In the genomic region with DNA sequence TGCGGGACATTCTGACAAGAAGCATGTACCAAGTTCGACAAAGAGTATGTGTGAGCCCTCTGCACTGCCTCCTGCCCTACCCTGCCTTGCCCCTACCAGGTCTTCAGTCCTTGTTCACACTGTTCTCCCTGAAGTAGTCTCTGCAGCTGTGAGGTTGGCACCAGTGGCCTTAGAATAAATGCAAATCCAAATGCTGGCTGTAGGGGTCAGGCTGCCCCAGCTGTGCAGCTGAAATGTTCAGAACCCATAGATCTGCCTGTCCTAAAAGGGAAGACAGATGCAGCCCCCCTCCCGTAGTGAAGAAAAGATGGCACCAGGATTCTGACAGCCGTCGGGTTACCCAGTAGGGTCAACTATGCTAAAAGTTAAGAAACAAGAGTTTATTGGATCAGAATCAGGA, we compare ENCODE assay signal across 12 mouse cellular contexts. TPM values are rescaled to one million over a fixed set of nuclear protein-coding genes. Genes with fewer than 3 reads are reported as not detected.
DNase-seq lines count a peak whose midpoint lies in the region; ATAC-seq and TF ChIP-seq lines count a peak whose summit lies in the region.
"Had no signal": no experiment of that assay in that cellular context is flagged by ENCODE, and none has a peak within 500 bp of the region (broad histone marks: within the 10 kb centered on the region; RNA-seq: fewer than 3 reads in every experiment).

No protein-coding gene starts in this region.

- H3K27me3 ChIP-seq in hindbrain, embryonic 11.5 days (ENCODE audit: control insufficient read depth, insufficient read depth, low read length): no peaks in the 10 kb centered on the region
- no peaks in the 10 kb centered on the region for H3K27me3 ChIP-seq in hindbrain, embryonic 14.5 days (ENCODE audit: control insufficient read depth, insufficient read depth, low read length)
- no peaks in the 10 kb centered on the region for H3K27me3 ChIP-seq in thymus, adult 2 months (ENCODE audit: control insufficient read depth, insufficient read depth, low read length)
- H3K27me3 ChIP-seq in stomach, embryonic 16.5 days (ENCODE audit: control insufficient read depth, insufficient read depth, low read length): no peaks in the 10 kb centered on the region
- H3K27me3 ChIP-seq: heart, embryonic 15.5 days had no signal

- H3K4me3 ChIP-seq in hindbrain, embryonic 11.5 days (ENCODE audit: low read depth, low read length): no peak overlapping the region
- no peak overlapping the region for H3K4me3 ChIP-seq in hindbrain, embryonic 14.5 days (replicated peaks; ENCODE audit: low read length)
- H3K4me3 ChIP-seq in thymus, adult 2 months (ENCODE audit: control insufficient read depth, insufficient read depth, low read length): no peak overlapping the region
- no peak overlapping the region for H3K4me3 ChIP-seq in stomach, embryonic 16.5 days (replicated peaks; ENCODE audit: low read length)
- H3K4me3 ChIP-seq: heart, embryonic 15.5 days had no signal

- no peaks in the 10 kb centered on the region for H3K36me3 ChIP-seq in hindbrain, embryonic 11.5 days (ENCODE audit: control insufficient read depth, insufficient read depth, low read length)
- H3K36me3 ChIP-seq in hindbrain, embryonic 14.5 days (replicated peaks; ENCODE audit: control insufficient read depth, insufficient read depth): no peaks in the 10 kb centered on the region
- H3K36me3 ChIP-seq in thymus, adult 2 months (ENCODE audit: control insufficient read depth, insufficient read depth, low read length): no peaks in the 10 kb centered on the region
- H3K36me3 ChIP-seq in stomach, embryonic 16.5 days (ENCODE audit: control insufficient read depth, insufficient read depth, low read length): no peaks in the 10 kb centered on the region
- H3K36me3 ChIP-seq: heart, embryonic 15.5 days had no signal

- H3K9ac ChIP-seq in hindbrain, embryonic 11.5 days (ENCODE audit: low read depth, low read length): no peak overlapping the region
- no peak overlapping the region for H3K9ac ChIP-seq in hindbrain, embryonic 14.5 days
- H3K9ac ChIP-seq in stomach, embryonic 16.5 days (ENCODE audit: low read length): no peak overlapping the region
- H3K9ac ChIP-seq: heart, embryonic 15.5 days had no signal

- no peak overlapping the region for H3K27ac ChIP-seq in hindbrain, embryonic 11.5 days (ENCODE audit: low read depth, low read length)
- H3K27ac ChIP-seq in hindbrain, embryonic 14.5 days: no peak overlapping the region
- no peak overlapping the region for H3K27ac ChIP-seq in thymus, adult 2 months (ENCODE audit: control insufficient read depth, insufficient read depth, low read length)
- peak overlapping the region; percentile 31; the same call in 1 of the 2 replicates for H3K27ac ChIP-seq in stomach, embryonic 16.5 days (ENCODE audit: low read length)
- H3K27ac ChIP-seq: heart, embryonic 15.5 days had no signal

- DNase-seq in hindbrain, embryonic 11.5 days (ENCODE audit: low spot score): peak; percentile 8
- no peak for DNase-seq in hindbrain, embryonic 14.5 days (ENCODE audit: low spot score)
- peak; percentile 2 for DNase-seq in thymus, adult 2 months
- DNase-seq in thymus, postnatal 10 days (ENCODE audit: low spot score in 2 of 2): no peak
- DNase-seq in urinary bladder, adult 18-20 months (ENCODE audit: low spot score in 2 of 2): no peak
- DNase-seq in layer of hippocampus, adult 9-10 months (ENCODE audit: low spot score): no peak
- DNase-seq: thymus, adult 18-20 months had no signal

- 77% methylated on average over 5 of the region's 5 CpGs for WGBS in hindbrain, embryonic 11.5 days
- 77% methylated on average over 5 of the region's 5 CpGs for WGBS in hindbrain, embryonic 14.5 days
- WGBS in thymus, adult 2 months: 69% methylated on average over 5 of the region's 5 CpGs
- 76% methylated on average over 5 of the region's 5 CpGs for WGBS in stomach, embryonic 16.5 days

- TF ChIP-seq CTCF in thymus, adult 2 months (IDR thresholded peaks at IDR 0.05; ENCODE audit: borderline replicate concordance, control insufficient read depth, extremely low read depth, insufficient read depth, low read length, poor library complexity): no peak

- H3K4me2 ChIP-seq in hindbrain, embryonic 11.5 days (replicated peaks; ENCODE audit: low read depth, low read length): no peak overlapping the region
- H3K4me2 ChIP-seq in hindbrain, embryonic 14.5 days (replicated peaks): no peak overlapping the region
- no peak overlapping the region for H3K4me2 ChIP-seq in stomach, embryonic 16.5 days (ENCODE audit: low read depth, low read length)
- H3K4me2 ChIP-seq: heart, embryonic 15.5 days had no signal

- H3K4me1 ChIP-seq in hindbrain, embryonic 11.5 days (replicated peaks; ENCODE audit: control insufficient read depth, insufficient read depth, low read length): no peaks in the 10 kb centered on the region
- H3K4me1 ChIP-seq in hindbrain, embryonic 14.5 days (replicated peaks; ENCODE audit: control insufficient read depth, insufficient read depth, low read length): no peaks in the 10 kb centered on the region
- no peaks in the 10 kb centered on the region for H3K4me1 ChIP-seq in thymus, adult 2 months (replicated peaks; ENCODE audit: control insufficient read depth, insufficient read depth, low read length)
- H3K4me1 ChIP-seq in stomach, embryonic 16.5 days (ENCODE audit: control insufficient read depth, insufficient read depth, low read length): no peaks in the 10 kb centered on the region
- H3K4me1 ChIP-seq: heart, embryonic 15.5 days had no signal

- TF ChIP-seq POLR2A in thymus, adult 2 months (IDR thresholded peaks at IDR 0.05; ENCODE audit: control insufficient read depth, extremely low read depth, insufficient read depth, low read length, poor library complexity): no peak

- no peaks in the 10 kb centered on the region for H3K9me3 ChIP-seq in hindbrain, embryonic 11.5 days (ENCODE audit: control insufficient read depth, low read length)
- H3K9me3 ChIP-seq in hindbrain, embryonic 14.5 days (ENCODE audit: control insufficient read depth, low read length): no peaks in the 10 kb centered on the region
- H3K9me3 ChIP-seq in stomach, embryonic 16.5 days (replicated peaks; ENCODE audit: control insufficient read depth, low read length): no peaks in the 10 kb centered on the region
- H3K9me3 ChIP-seq: heart, embryonic 15.5 days had no signal

- ATAC-seq in hindbrain, embryonic 11.5 days (ENCODE audit: low FRiP score): no peak
- ATAC-seq in hindbrain, embryonic 14.5 days (ENCODE audit: low FRiP score): no peak
- peak; percentile 44; the same call in 1 of the 2 replicates for ATAC-seq in granulocyte monocyte progenitor cell, adult 5-6 weeks (replicated peaks; ENCODE audit: poor library complexity, severe bottlenecking)
- no peak for ATAC-seq in stomach, embryonic 16.5 days (ENCODE audit: insufficient read depth, low FRiP score)

RNA-seq across cellular contexts. Expression of a gene that starts 39.2 kb away (rescaled TPM):
- not detected in 2 replicates for polyA plus RNA-seq in hindbrain, embryonic 11.5 days (2014; fragmentation: Nextera tagmentation; extraction: Ambion mirVana)
- polyA plus RNA-seq in hindbrain, embryonic 14.5 days (2014; fragmentation: Nextera tagmentation; extraction: Ambion mirVana): 0.39 TPM in 1 of 2 replicates, not detected in the other
- 0.68 and 0.80 TPM in 2 replicates for polyA plus RNA-seq in thymus, adult 2 months (2012; rRNA removed)
- total RNA-seq in granulocyte monocyte progenitor cell, adult 5-6 weeks (2014; fragmentation: Nextera tagmentation): not detected in 2 replicates
- total RNA-seq in granulocyte monocyte progenitor cell, adult 5-6 weeks (2017): not detected in 2 replicates
- 12.0 and 15.5 TPM in 2 replicates for polyA plus RNA-seq in stomach, embryonic 16.5 days (2015; fragmentation: Nextera tagmentation; extraction: Ambion mirVana)
- total RNA-seq: megakaryocyte-erythroid progenitor cell, adult 5-6 weeks had no signal
- polyA plus RNA-seq: heart, embryonic 15.5 days; limb, embryonic 11.5 days had no signal

Comparison
In these comparisons a context has a peak if more than half of its experiments do, and no peak if none do; other contexts are left out.
1. DNase-seq: peak in hindbrain, embryonic 11.5 days (single experiment) and thymus, adult 2 months (single experiment); none in hindbrain, embryonic 14.5 days (single experiment), thymus, postnatal 10 days (0 of 2), urinary bladder, adult 18-20 months (0 of 2) and layer of hippocampus, adult 9-10 months (single experiment).